Mouse (Mus musculus) hindbrain, embryonic 16.5 days (tissue): ENCODE results near the gene Lemd2. TPM values are rescaled to one million over a fixed set of nuclear protein-coding genes. Genes with fewer than 3 reads are reported as not detected.
"Not testable (repeated sequence)": the region's sequence is repeated elsewhere in the genome, so short reads cannot be mapped to it uniquely, and the experiment has no call there.

ENCODE experiments used
- ATAC-seq: fragments of 200-750 bp; cut with Nextera tagmentation; 2 replicates; pipeline ENCODE4 v1.8.0; 2017; ENCODE audit warnings: moderate TSS enrichment, moderate library complexity
- H3K27ac ChIP-seq: fragments of 300-500 bp; sonication (generic); 2 replicates; pipeline ENCODE4 v1.5.1; 2014; ENCODE audit warnings: low read depth, mild to moderate bottlenecking, control low read depth, low read length, moderate library complexity
- H3K27me3 ChIP-seq: fragments of 300-500 bp; sonication (generic); replicated peaks from 2 replicates; pipeline ENCODE4 v1.6.1; 2014; ENCODE audit warnings: low read length; ENCODE audit not compliant: control insufficient read depth, insufficient read depth
- H3K36me3 ChIP-seq: fragments of 300-500 bp; sonication (generic); 2 replicates; pipeline ENCODE4 v1.6.1; 2014; ENCODE audit warnings: mild to moderate bottlenecking, low read length, moderate library complexity, mixed read lengths; ENCODE audit not compliant: control insufficient read depth, insufficient read depth
- H3K4me1 ChIP-seq: fragments of 300-500 bp; sonication (generic); 2 replicates; pipeline ENCODE4 v1.6.1; 2014; ENCODE audit warnings: low read depth, low read length; ENCODE audit not compliant: control insufficient read depth, insufficient read depth
- H3K4me2 ChIP-seq: fragments of 300-500 bp; sonication (generic); 2 replicates; pipeline ENCODE4 v1.6.1; 2014; ENCODE audit warnings: mild to moderate bottlenecking, low read length, control low read depth, moderate library complexity
- H3K4me3 ChIP-seq: fragments of 300-500 bp; sonication (generic); 2 replicates; pipeline ENCODE4 v1.5.1; 2014; ENCODE audit warnings: mild to moderate bottlenecking, low read length, control low read depth, moderate library complexity
- H3K9ac ChIP-seq: fragments of 300-500 bp; sonication (generic); 2 replicates; pipeline ENCODE4 v1.6.1; 2014; ENCODE audit warnings: low read depth, mild to moderate bottlenecking, control low read depth, low read length, moderate library complexity
- H3K9me3 ChIP-seq: fragments of 300-500 bp; sonication (generic); 2 replicates; pipeline ENCODE4 v1.6.1; 2014; ENCODE audit warnings: mild to moderate bottlenecking, low read length, moderate library complexity; ENCODE audit not compliant: control insufficient read depth
- WGBS: fragments of 180-500 bp; shearing (Covaris S2); extraction: QIAGEN DNeasy Blood & Tissue Kit; methylation state at CpG from one replicate; pipeline ENCODE4 v1.1.7; 2014; 5-methylcytosine and 5-hydroxymethylcytosine counted together
- polyA plus RNA-seq: library from polyadenylated mRNA; unstranded; fragments of >200 nt; fragmentation: Nextera tagmentation; extraction: Ambion mirVana; gene quantifications from 2 replicates; pipeline ENCODE4 v1.2.1, GENCODE M21; 2015

The Lemd2 gene
- polyA plus RNA-seq, 1 experiment from 2014 or later, result 11.1 TPM

- WGBS, result 25% methylated on average over 15 of the region's 15 CpGs
- ATAC-seq, result peak; percentile 38; the same call in 1 of the 2 replicates
Observed at GRCm38 (mm10) chr17:27240556-27241457, 36.5 kb upstream of the Lemd2 start.

GRCm38 (mm10) chr17:27239941-27240340 is 35.7 kb upstream of the Lemd2 start:
- H3K4me1 ChIP-seq, result peaks cover 21% of the 10 kb centered on the region
- no peak overlapping the region for H3K4me3 ChIP-seq
- no peak overlapping the region for H3K4me2 ChIP-seq
- no peaks in the 10 kb centered on the region for H3K27me3 ChIP-seq
- WGBS, result 65% methylated on average over 5 of the region's 5 CpGs
- H3K36me3 ChIP-seq, result no peaks in the 10 kb centered on the region
- H3K9me3 ChIP-seq, result no peaks in the 10 kb centered on the region
- ATAC-seq, result no peak
- no peak overlapping the region for H3K9ac ChIP-seq
- H3K27ac ChIP-seq, result peak overlapping the region; percentile 16; the same call in 1 of the 2 replicates

More at GRCm38 (mm10) chr17:27240556-27241457, 36.5 kb upstream of the Lemd2 start:
- H3K27me3 ChIP-seq, result no peaks in the 10 kb centered on the region
- no peaks in the 10 kb centered on the region for H3K9me3 ChIP-seq
- H3K9ac ChIP-seq, result no peak overlapping the region
- peak overlapping the region; percentile 31 for H3K27ac ChIP-seq
- no peaks in the 10 kb centered on the region for H3K36me3 ChIP-seq
- peaks cover 21% of the 10 kb centered on the region for H3K4me1 ChIP-seq
- no peak overlapping the region for H3K4me3 ChIP-seq
- H3K4me2 ChIP-seq, result no peak overlapping the region

- Histone ChIP-seq H3K4me3 (no peak overlapping the region), H3K4me2 (no peak overlapping the region), H3K27ac (no peak overlapping the region), H3K36me3 (no peaks in the 10 kb centered on the region), H3K9ac (no peak overlapping the region), H3K27me3 (no peaks in the 10 kb centered on the region), H3K4me1 (peaks cover 21% of the 10 kb centered on the region), H3K9me3 (no peaks in the 10 kb centered on the region)
- no peak for ATAC-seq
- WGBS, result 16% methylated on average over 8 of the region's 8 CpGs
Observed at GRCm38 (mm10) chr17:27238637-27239036, 34.4 kb upstream of the Lemd2 start.

- H3K4me3 ChIP-seq, result no peak overlapping the region
Observed at GRCm38 (mm10) chr17:27237731-27238130, 33.5 kb upstream of the Lemd2 start.

GRCm38 (mm10) chr17:27233298-27233697 is 29.0 kb upstream of the Lemd2 start:
- peaks cover 16% of the 10 kb centered on the region for H3K4me1 ChIP-seq
- H3K9ac ChIP-seq, result no peak overlapping the region
- WGBS, result 78% methylated on average over 7 of the region's 7 CpGs
- H3K4me3 ChIP-seq, result no peak overlapping the region
- no peak overlapping the region for H3K27ac ChIP-seq
- no peaks in the 10 kb centered on the region for H3K9me3 ChIP-seq
- H3K36me3 ChIP-seq, result no peaks in the 10 kb centered on the region
- ATAC-seq, result no peak
- H3K27me3 ChIP-seq, result no peaks in the 10 kb centered on the region
- H3K4me2 ChIP-seq, result no peak overlapping the region

More at GRCm38 (mm10) chr17:27237731-27238130, 33.5 kb upstream of the Lemd2 start:
- H3K27ac ChIP-seq, result no peak overlapping the region
- H3K27me3 ChIP-seq, result no peaks in the 10 kb centered on the region
- H3K9ac ChIP-seq, result no peak overlapping the region
- H3K4me1 ChIP-seq, result peaks cover 19% of the 10 kb centered on the region
- no peaks in the 10 kb centered on the region for H3K36me3 ChIP-seq
- ATAC-seq, result no peak
- 89% methylated on average over 8 of the region's 8 CpGs for WGBS
- H3K9me3 ChIP-seq, result no peaks in the 10 kb centered on the region
- H3K4me2 ChIP-seq, result no peak overlapping the region

GRCm38 (mm10) chr17:27232176-27232575 is 27.9 kb upstream of the Lemd2 start:
- Histone ChIP-seq H3K9me3 (no peaks in the 10 kb centered on the region), H3K36me3 (no peaks in the 10 kb centered on the region), H3K9ac (no peak overlapping the region), H3K4me1 (peaks cover 22% of the 10 kb centered on the region), H3K4me3 (no peak overlapping the region), H3K27me3 (no peaks in the 10 kb centered on the region), H3K27ac (no peak overlapping the region), H3K4me2 (no peak overlapping the region)
- WGBS, result 90% methylated on average over 3 of the region's 3 CpGs
- no peak for ATAC-seq

- 85% methylated on average over 4 of the region's 4 CpGs for WGBS
Observed at GRCm38 (mm10) chr17:27231586-27231985, 27.3 kb upstream of the Lemd2 start.

GRCm38 (mm10) chr17:27231146-27231503 is 26.9 kb upstream of the Lemd2 start:
- Histone ChIP-seq H3K9me3 (no peaks in the 10 kb centered on the region), H3K36me3 (no peaks in the 10 kb centered on the region), H3K9ac (no peak overlapping the region), H3K4me1 (peaks cover 22% of the 10 kb centered on the region), H3K4me2 (no peak overlapping the region), H3K27ac (no peak overlapping the region), H3K4me3 (no peak overlapping the region), H3K27me3 (no peaks in the 10 kb centered on the region)
- ATAC-seq, result no peak
- 50% methylated on average over 6 of the region's 6 CpGs for WGBS

More at GRCm38 (mm10) chr17:27231586-27231985, 27.3 kb upstream of the Lemd2 start:
- H3K4me1 ChIP-seq, result peaks cover 22% of the 10 kb centered on the region
- not testable (repeated sequence) for H3K9ac ChIP-seq, H3K36me3 ChIP-seq, H3K27me3 ChIP-seq, H3K9me3 ChIP-seq, ATAC-seq, H3K4me2 ChIP-seq, H3K4me3 ChIP-seq, H3K27ac ChIP-seq

- no peaks in the 10 kb centered on the region for H3K9me3 ChIP-seq
- H3K4me3 ChIP-seq, result no peak overlapping the region
- ATAC-seq, result no peak
- peaks cover 22% of the 10 kb centered on the region for H3K4me1 ChIP-seq
- no peaks in the 10 kb centered on the region for H3K27me3 ChIP-seq
- no peak overlapping the region for H3K9ac ChIP-seq
- no peak overlapping the region for H3K27ac ChIP-seq
- no peak overlapping the region for H3K4me2 ChIP-seq
- WGBS, result 54% methylated on average over 8 of the region's 8 CpGs
- no peaks in the 10 kb centered on the region for H3K36me3 ChIP-seq
Observed at GRCm38 (mm10) chr17:27230455-27231145, 26.3 kb upstream of the Lemd2 start.
